Mouse (Mus musculus): ENCODE results near the gene Sh3rf3.

DNA sequence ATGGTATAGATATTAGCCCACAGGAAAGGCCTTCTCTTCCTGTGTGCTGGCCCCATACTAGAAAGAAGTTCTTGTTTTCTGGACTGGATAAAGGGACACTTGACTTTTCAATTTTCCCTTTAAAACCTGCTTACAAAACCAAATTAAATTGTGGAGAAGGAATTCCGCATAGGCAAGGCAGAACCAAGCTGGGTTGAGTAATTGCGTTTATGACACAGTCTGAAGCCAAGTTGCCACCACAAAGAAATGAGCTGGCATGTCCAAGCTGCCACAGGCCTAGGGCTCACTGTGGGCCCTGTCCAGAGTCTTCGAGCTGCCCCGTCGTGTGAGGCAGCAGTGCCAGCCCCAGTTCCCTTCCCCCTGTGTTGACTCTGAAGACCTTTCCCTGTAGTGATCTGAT is 156.2 kb downstream of the Sh3rf3 start:
- TF ChIP-seq POLR2A (IDR thresholded peaks at IDR 0.05; ENCODE audit: control insufficient read depth, low read depth, low read length) (no peak), CTCF (IDR thresholded peaks at IDR 0.05; ENCODE audit: control insufficient read depth, insufficient read depth, insufficient replicate concordance, low read depth, low read length) (no peak)
